In genomic region chr13:37854455-37855220, GRCm38 (mm10) we compare ENCODE assay signal across 1 mouse cellular context.
TF ChIP-seq lines count a peak whose summit lies in the region.

No protein-coding gene starts in this region.

TF ChIP-seq in CH12.LX, 34 proteins besides CTCF, POLR2A, EP300 and RAD21 (continued from another document):
- no peak for TF ChIP-seq MAFK (IDR thresholded peaks at IDR 0.05; ENCODE audit: insufficient replicate concordance, low read length)
